Mouse (Mus musculus): ENCODE measurements around the gene Gdpd3.

Gene Gdpd3

DNA sequence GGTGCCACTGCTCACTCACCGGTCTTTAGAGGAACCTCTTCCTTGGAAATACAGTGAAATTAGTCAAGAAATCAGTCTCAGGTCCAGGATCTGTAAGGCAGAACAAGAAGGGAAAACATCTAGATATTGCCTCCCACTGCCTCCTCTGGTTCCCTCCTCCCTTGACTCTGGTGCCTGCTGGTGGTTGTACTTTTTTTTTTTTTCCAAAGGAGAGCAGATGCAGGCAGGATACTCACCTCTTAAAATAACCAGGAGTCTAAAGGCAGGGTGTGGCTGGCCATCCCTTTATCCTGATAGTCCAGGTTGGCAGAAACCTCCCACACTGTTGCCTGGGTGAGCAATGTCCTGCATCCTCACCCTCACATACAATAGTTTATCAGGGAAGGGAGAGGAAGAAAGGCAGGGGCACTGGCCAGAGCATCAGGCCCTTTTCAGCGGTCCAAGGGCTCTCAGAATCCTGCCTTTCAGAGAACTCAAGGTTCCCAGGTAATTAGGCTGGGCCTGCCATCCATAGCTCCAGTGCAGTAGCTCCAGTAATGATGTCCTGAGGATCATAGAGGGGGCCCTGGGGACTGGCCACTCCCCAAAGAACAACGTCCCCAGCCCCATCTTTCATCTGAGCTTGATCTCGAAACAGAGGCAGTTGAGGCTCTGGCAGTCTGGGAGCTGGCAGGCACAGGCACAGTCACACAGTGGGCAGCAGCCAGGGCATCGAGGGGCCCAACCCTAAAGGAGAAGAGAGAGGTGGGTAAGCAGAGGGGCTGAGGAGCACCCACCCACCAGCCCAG is 34.3 kb downstream of the Gdpd3 start:
- H3K27me3 ChIP-seq (ENCODE audit: control insufficient read depth, insufficient read depth, low read length, poor library complexity, severe bottlenecking), result no peaks in the 10 kb centered on the region
- H3K36me3 ChIP-seq (ENCODE audit: control insufficient read depth, insufficient read depth, low read length, poor library complexity, severe bottlenecking), result peaks cover 6% of the 10 kb centered on the region
- no peak for DNase-seq (ENCODE audit: low read depth, low spot score)

DNA sequence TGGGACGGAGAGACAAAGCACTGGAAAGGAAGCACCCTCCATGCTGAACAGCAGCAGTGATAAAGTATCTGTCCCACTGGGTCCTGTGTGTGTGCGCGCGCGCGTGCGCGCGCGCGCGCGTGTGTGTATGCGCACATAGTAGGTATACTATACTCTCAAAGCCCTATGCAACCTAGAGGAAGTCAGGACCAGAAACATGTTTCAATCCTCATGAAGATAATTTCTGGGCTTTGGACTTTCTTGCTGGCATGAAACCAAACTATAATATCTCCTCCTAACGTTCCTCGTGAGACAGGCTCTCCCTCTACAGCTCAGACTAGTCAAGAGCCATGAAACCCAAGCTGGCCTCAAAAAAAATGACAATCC is 34.9 kb downstream of the Gdpd3 start:
- Histone ChIP-seq H3K27me3 (ENCODE audit: control insufficient read depth, insufficient read depth, low read length, poor library complexity, severe bottlenecking) (no peaks in the 10 kb centered on the region), H3K36me3 (ENCODE audit: control insufficient read depth, insufficient read depth, low read length, poor library complexity, severe bottlenecking) (peaks cover 6% of the 10 kb centered on the region)
- no peak for DNase-seq (ENCODE audit: low read depth, low spot score)

DNA sequence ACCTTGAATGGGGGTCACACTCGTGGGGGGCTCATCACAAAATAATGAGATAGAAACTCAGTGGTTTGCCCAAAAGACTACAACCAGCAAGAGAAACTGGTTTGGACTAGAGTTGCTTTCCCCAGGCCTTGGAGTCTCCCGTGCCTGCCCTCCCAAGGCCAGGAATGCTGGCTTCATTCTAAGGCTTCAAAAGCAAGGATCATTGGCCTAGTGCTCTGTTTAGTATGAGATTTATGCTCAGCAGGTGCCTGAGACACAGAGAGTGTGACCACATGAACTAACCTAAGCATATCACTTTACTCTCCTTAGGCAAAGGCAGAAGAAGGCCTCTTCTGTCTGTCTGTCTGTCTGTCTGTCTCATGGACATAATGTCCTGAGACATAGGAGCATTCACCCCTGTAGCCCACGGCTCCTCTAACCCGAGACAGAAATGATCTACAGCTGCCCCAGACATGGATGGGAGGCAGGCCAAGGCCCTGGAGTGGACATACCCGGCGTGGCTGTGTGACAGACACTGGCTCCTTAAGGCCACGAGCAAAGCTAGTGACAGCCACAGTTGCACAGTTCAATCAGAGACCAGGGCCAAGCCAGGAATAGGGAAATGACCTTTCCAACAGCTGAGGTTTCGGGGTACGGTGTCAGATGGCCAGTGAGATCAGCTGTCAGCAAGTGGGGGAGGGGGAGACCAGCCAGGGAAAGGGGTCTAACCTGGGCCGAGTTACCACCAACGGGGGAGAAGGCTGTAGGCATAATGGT is 36.2 kb downstream of the Gdpd3 start:
- DNase-seq (ENCODE audit: low read depth, low spot score), result no peak
- no peaks in the 10 kb centered on the region for H3K36me3 ChIP-seq (ENCODE audit: control insufficient read depth, insufficient read depth, low read length, poor library complexity, severe bottlenecking)
- no peaks in the 10 kb centered on the region for H3K27me3 ChIP-seq (ENCODE audit: control insufficient read depth, insufficient read depth, low read length, poor library complexity, severe bottlenecking)

DNA sequence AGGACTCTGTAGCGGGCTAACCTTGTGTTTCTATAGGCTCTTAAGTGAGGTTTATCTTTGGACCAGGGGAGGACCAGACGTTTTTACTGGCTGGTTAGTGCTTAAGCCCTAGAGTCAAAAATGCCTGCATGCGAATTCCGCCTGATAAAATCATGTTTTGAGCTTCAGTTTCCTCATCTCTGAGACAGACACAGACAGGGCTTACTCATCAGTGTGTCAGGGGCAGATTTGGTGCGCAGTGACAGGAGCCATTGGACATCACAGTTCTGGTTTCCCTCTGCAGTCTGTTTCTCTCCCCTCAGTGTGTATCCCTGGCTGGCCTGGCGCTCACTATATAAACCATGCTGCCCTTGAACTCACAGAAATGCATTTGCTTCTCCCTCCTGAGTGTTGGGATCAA is 37.0 kb downstream of the Gdpd3 start:
- no peaks in the 10 kb centered on the region for H3K36me3 ChIP-seq (ENCODE audit: control insufficient read depth, insufficient read depth, low read length, poor library complexity, severe bottlenecking)
- no peaks in the 10 kb centered on the region for H3K27me3 ChIP-seq (ENCODE audit: control insufficient read depth, insufficient read depth, low read length, poor library complexity, severe bottlenecking)
- no peak for DNase-seq (ENCODE audit: low read depth, low spot score)

DNA sequence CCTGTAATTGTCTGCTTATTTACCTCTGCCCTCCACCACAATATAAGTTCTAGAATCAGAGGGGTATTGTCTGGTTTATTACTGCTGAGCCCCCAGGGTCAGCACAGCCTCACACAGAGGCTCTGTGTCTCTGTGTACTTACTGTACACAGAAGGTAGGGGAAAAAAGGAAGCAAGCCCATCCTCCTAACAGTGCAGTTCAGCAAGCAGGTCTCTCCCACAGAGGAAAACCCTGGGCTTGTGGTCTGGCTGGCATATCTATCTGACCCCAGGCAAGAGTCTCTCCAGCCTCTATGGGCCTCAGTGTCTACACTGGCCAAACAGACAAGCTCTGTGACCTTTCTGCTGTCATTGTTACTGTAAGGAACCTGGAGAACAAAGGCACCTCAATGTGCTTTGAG is 37.6 kb downstream of the Gdpd3 start:
- Histone ChIP-seq H3K27me3 (ENCODE audit: control insufficient read depth, insufficient read depth, low read length, poor library complexity, severe bottlenecking) (no peaks in the 10 kb centered on the region), H3K36me3 (ENCODE audit: control insufficient read depth, insufficient read depth, low read length, poor library complexity, severe bottlenecking) (no peaks in the 10 kb centered on the region)
- DNase-seq (ENCODE audit: low read depth, low spot score), result no peak

DNA sequence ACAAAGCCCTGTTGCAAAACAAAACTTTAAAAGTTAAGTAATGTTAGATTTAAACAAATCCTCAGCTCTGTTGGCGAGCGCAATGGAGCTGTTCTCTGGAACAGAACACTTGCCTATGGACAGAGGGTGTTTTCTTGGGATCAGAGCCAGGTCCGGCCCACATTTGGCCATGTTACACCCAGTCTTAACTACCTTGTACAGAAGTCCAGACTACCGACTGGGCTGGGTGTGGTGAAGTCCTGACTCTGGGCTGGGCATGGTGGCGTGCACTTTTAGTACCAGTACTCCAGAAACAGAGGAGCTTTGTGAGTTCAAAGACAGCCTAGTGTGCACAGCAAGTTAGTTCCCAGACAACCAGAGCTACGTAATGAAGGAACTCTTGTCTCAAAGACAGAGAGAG is 40.8 kb downstream of the Gdpd3 start:
- no peaks in the 10 kb centered on the region for H3K36me3 ChIP-seq (ENCODE audit: control insufficient read depth, insufficient read depth, low read length, poor library complexity, severe bottlenecking)
- no peak for DNase-seq (ENCODE audit: low read depth, low spot score)
- no peaks in the 10 kb centered on the region for H3K27me3 ChIP-seq (ENCODE audit: control insufficient read depth, insufficient read depth, low read length, poor library complexity, severe bottlenecking)

DNA sequence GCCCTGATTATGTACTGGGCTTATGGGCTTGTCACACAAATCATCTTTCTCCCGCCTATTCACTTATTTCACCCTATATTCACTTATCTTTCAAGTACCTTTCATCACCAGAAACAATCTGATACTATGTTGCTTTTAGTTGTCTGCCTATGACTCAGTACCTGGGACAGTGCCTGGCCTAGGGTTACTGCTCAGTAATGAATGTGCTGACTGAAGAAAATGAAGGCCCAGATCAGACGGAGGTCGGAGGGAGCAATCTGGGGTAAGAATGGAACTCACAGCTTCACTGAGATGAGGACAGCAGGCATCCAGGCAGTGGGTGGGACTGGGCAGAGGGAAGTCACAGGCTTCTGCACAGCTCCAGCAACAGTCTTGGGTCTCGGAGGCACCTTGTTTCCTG is 41.3 kb downstream of the Gdpd3 start:
- Histone ChIP-seq H3K27me3 (ENCODE audit: control insufficient read depth, insufficient read depth, low read length, poor library complexity, severe bottlenecking) (no peaks in the 10 kb centered on the region), H3K36me3 (ENCODE audit: control insufficient read depth, insufficient read depth, low read length, poor library complexity, severe bottlenecking) (no peaks in the 10 kb centered on the region)
- no peak for DNase-seq (ENCODE audit: low read depth, low spot score)

DNA sequence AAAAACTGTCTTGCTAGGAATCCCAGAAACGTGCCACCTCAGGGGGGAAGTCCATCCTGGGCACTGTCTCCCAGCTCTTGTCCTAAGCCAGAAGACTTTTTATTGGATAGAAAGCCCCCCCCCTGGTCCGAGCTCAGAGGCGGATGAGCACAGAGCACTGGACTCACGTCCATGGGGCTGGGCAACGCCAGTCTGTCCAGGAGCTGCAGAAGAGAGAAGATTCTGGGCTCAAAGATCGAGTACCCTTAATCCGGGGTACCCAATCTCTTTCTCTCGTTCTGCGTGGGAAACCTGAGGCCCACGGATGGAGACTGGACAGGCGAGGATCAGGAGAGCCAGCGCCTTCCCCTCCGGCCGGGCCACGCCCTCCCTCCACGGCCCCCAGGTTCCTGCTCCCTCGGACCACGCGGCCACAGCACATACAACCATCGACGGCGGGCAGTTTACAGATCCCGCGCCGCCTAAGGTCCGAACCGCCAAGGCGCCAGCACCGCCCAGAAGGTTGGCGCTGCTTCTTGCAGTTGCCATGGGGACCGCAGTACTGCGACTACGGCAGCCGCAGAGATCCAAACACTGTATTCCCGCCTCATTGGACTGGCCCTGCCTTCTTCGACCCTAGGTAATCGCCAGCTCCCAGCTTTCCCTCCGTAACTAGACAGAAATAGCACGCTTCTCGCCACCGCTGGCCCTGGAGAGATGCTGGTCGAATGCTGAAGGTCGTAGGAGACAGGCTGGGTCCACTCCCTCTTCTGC is 42.7 kb downstream of the Gdpd3 start:
- no peaks in the 10 kb centered on the region for H3K36me3 ChIP-seq (ENCODE audit: control insufficient read depth, insufficient read depth, low read length, poor library complexity, severe bottlenecking)
- no peaks in the 10 kb centered on the region for H3K27me3 ChIP-seq (ENCODE audit: control insufficient read depth, insufficient read depth, low read length, poor library complexity, severe bottlenecking)
- peak; percentile 49 for DNase-seq (ENCODE audit: low read depth, low spot score)

DNA sequence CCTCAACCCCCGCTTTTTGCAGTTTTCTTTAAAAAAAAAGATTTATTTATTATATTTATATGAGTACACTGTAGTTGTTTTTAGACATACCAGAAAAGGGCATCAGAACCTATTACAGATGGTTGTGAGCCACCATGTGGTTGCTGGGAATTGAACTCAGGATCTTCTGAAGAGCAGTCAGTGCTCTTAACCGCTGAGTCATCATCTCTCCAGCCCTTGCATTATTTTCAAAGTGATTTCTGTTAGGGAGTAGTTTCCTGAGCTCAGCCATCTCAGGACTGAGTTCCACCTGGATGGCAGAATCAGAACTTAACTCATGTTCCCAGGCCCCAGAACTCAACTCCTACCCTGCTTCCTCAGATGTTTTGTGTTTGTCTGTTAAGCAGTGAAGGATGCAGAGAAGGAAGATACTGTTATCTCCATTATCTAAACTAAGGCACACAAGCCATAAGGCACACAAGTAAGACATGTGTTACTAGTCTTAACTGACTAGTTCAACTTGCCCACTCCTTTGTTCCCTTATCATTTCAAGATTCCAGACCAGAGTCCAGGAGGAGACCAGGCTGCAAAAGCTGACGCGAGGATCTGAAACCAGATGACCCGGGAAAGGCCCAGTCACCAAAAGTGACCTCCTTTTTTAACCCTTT is 43.7 kb downstream of the Gdpd3 start:
- H3K36me3 ChIP-seq (ENCODE audit: control insufficient read depth, insufficient read depth, low read length, poor library complexity, severe bottlenecking), result no peaks in the 10 kb centered on the region
- no peaks in the 10 kb centered on the region for H3K27me3 ChIP-seq (ENCODE audit: control insufficient read depth, insufficient read depth, low read length, poor library complexity, severe bottlenecking)
- no peak for DNase-seq (ENCODE audit: low read depth, low spot score)

DNA sequence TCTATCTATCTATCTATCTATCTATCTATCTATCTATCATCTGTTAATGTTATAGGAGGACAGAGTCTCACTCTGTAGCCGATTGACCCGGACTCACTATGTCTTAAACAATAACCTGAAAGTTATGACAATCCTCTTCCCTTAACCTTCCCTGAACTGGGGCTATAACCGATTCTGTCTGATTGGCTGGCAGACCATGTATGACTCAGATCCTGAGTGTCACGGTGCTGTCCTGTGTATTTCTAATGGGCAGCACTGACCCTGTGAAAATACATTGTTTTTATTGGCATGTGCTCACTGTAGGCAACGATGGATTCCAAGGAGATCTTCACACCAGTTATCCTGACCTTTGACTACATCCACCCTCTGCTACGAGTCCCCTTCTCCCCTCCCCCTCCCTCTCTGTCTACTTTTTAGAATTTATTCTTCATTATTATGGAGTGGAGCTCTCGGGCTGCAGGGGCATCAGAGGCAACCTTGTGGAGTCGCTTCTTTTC is 49.6 kb downstream of the Gdpd3 start:
- no peaks in the 10 kb centered on the region for H3K27me3 ChIP-seq (ENCODE audit: control insufficient read depth, insufficient read depth, low read length, poor library complexity, severe bottlenecking)
- no peak for DNase-seq (ENCODE audit: low read depth, low spot score)
- H3K36me3 ChIP-seq (ENCODE audit: control insufficient read depth, insufficient read depth, low read length, poor library complexity, severe bottlenecking), result no peaks in the 10 kb centered on the region

DNA sequence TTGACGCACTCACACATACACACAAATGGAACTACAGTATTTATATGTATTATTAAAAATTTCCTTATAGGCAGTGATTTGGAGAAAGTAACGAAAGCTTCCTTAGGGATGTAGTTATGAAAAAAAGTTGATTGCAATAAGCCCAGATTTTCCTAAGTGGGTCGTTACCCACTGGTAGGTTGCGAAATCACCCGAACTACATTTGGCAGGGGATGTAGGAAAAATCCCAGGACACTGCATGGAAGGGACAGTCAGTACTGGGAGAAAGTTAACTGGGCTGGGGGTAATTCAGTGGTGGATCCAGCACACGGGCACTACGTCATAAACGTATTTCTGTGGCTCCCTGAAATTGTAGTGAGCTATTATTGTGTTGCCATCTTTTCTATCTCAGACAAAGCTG is 50.4 kb downstream of the Gdpd3 start:
- no peaks in the 10 kb centered on the region for H3K36me3 ChIP-seq (ENCODE audit: control insufficient read depth, insufficient read depth, low read length, poor library complexity, severe bottlenecking)
- no peak for DNase-seq (ENCODE audit: low read depth, low spot score)
- no peaks in the 10 kb centered on the region for H3K27me3 ChIP-seq (ENCODE audit: control insufficient read depth, insufficient read depth, low read length, poor library complexity, severe bottlenecking)

DNA sequence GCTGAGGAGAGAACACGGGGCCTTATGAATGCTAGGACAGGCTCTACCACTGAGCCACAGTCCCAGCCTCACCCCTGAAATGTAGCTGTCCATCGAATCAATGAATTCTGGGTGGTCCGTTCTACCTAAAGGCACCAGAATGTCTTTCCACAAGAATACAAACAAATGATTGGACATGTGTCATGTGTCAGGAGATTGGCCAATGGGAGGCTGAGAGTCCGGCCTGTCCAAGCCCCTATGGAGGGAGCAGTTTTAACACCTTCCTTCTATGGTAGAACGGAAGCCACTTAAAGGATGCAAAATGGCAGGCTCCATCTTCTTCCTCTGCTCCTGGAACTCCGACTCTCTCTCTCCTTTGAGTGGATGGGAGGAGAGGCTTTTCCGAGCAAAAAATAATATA is 51.5 kb downstream of the Gdpd3 start:
- no peaks in the 10 kb centered on the region for H3K27me3 ChIP-seq (ENCODE audit: control insufficient read depth, insufficient read depth, low read length, poor library complexity, severe bottlenecking)
- H3K36me3 ChIP-seq (ENCODE audit: control insufficient read depth, insufficient read depth, low read length, poor library complexity, severe bottlenecking), result no peaks in the 10 kb centered on the region
- no peak for DNase-seq (ENCODE audit: low read depth, low spot score)

DNA sequence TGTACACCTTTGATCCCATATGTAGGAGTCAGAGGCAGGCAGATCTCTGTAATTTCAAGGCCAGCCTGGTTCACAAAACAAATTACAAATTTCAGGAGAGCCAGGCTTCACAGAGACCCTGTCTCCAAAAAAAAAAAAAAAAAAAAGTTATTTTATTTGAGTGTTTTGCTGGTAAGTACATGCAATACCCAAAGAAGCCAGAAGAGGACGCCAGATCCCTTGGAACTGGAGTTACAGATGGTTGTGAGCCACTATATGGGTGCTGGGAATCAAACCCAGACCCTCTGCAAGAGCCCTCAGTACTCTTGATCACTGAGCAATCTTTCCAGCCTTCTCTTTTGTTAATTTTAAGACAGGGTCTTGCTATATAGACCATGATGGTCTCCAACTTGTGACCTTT is 52.7 kb downstream of the Gdpd3 start:
- Histone ChIP-seq H3K27me3 (ENCODE audit: control insufficient read depth, insufficient read depth, low read length, poor library complexity, severe bottlenecking) (no peaks in the 10 kb centered on the region), H3K36me3 (ENCODE audit: control insufficient read depth, insufficient read depth, low read length, poor library complexity, severe bottlenecking) (no peaks in the 10 kb centered on the region)
- DNase-seq (ENCODE audit: low read depth, low spot score), result no peak

DNA sequence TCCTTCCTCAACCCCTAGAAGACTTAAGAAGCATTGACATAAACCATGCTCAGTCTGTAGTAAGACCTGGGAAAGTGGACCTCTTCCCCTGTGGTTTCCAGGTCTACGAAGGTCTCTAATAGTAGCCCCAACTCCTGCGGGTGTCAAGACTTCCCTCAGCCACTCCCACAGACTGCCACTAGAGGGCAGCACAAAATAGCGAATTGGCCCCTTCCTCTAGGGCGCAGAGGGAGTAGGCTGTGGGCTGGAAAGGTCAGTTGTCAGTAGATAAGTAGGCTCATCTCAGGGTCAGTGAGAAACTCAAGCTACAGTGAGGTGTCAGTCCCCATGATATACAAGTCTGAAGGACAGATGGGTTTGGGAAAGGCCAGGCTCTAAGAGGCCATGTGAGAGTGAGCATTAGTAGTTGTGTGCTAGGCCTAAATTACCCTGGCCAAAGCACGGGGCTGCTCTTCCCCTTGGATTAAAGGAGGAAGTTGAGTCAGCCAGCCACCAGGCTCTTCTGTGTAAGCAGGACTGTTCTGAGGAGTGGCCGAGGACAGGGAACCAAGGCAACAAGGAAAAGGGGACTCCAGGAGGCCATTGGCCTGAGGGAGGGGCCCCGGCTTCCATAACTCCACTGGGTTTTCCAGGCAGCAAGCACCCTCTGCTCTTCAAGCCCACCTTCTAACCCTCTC is 55.8 kb downstream of the Gdpd3 start:
- DNase-seq (ENCODE audit: low read depth, low spot score), result peak; percentile 87
- Histone ChIP-seq H3K36me3 (ENCODE audit: control insufficient read depth, insufficient read depth, low read length, poor library complexity, severe bottlenecking) (no peaks in the 10 kb centered on the region), H3K27me3 (ENCODE audit: control insufficient read depth, insufficient read depth, low read length, poor library complexity, severe bottlenecking) (no peaks in the 10 kb centered on the region)

Data from splenic B cell, adult 2 months (primary cell).